Mouse (Mus musculus) thymus, postnatal 25 days (tissue): Measurements from ENCODE around the gene Smg6.
"Not testable (repeated sequence)": the region's sequence is repeated elsewhere in the genome, so short reads cannot be mapped to it uniquely, and the experiment has no call there.

Experiments
- DNase-seq: peaks from one replicate; pipeline ENCODE4 v3.0.0; 2022

Gene Smg6

DNA sequence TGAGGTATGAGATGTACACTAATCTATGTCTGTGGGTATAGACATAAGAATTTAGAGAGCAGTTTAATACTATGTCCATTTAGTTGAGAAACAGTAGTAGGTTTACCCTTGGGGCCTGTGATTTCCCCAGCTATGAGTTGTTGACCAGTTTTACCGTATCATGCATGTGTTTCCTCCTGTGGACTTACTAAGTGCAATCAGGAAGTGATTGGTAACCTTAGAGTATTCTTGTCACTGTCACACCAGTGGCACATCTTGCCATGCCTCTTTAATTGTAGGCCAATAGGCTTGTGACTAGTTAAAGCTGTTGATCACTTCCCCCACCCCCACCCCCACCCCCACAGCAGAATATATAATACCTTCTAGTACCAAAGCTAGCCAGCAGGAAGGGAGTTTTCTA, 70.9 kb downstream of the Smg6 start:
- no peak for DNase-seq

DNA sequence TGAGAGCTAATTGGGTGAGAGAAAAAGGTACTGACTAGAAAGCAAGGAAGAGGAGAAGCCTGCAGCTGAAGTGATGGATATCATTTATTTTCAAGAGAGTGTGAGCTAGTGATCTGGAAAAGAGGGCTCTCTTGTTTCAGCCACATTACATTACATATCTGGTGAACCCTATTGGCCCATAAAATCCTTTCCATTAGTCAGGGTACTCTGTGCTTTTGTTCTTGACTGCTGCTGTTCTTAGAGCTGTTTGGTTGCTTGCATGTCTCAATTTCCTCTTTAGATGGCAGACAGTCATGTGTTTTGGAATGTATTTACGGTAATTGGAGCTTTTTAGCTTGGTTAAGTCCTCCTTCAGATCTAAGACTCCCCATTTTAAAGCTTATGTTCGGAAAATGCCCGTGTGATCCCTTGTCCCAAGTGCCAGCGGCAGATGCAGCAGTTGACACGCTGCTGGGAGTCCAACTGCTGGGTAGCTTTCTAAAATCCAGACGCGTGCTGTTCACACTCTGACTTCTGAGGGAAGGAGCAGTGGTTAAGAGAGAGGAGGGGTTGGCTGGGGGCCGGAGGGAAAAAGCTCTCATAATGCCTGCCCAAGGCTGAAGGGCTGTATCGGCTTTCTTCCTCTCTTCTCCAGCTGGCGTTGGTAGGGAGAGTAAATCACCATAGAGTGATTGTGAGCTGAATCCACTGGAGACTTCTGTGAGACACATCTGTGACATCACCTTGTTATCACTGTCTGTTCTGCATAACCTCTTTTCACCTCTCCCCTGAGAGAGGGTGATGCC, 75.4 kb downstream of the Smg6 start:
- DNase-seq: no peak

DNA sequence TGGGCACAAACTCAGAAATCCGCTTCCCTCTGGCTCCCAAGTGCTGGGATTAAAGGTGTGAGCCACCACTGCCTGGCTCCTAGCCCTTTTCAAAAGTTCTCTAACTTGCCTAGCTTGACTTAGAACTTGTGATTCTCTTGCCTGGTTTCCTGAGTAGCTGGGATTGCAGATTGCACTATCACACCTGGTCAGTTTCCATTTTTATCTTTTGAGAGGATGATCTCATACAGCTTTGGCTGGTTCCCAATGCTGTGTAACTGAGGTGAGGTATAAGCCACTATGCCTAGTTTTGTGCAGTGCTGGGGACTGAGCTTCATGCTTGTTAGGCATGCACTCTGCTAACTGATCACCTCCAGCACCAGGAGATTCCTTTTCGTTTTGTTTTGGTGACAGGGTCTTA, 82.6 kb downstream of the Smg6 start:
- no peak for DNase-seq

DNA sequence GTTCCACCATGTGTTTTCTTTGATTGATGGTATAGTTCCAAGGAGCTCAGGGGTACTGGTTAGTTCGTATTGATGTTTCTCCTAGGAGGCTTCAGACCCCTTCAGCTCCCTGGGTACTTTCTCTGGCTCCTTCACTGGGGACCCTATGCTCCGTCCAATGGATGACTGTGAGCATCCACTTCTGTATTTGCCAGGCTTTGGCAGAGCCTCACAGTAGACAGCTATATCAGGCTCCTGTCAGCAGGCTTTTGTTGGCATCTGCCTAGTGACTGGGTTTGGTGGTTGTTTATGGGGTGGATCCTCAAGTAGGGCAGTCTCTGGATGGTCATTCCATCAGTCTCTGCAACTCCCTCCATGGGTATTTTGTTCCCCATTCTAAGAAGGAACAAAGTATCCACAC, 83.9 kb downstream of the Smg6 start:
- not testable (repeated sequence) for DNase-seq

DNA sequence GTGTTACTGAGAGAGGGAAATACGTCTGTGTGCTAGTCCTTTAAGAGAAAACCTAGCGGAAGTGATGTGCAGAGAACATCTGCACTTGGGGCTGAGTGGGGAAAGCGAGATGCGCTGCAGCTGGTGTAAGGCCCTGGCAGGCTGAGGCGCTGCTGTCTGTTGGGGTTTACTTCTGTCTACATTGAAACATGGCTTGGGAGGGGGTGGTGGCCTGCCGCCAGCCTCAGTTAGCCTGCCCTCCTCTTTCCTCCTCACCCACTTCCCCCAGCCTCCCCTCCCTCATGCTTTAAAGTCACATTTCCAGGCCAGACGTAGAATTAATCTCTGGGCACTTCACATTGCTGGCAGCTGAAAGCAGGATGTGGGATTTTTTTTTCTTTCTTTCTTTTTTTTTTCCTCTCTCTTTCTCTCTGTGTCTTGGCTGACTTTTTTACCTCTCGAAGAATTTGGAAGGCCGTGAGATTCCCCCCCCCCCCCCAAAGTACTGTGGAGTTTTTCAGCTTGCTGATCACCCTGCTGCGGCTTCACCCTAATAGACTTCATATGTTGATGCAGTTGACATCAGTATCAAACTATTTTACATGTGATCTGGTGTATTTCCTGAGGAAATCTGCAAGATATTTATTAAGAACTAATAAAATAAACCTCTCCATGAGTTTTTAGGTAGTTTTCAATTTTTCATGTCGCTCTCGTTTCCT, 87.5 kb downstream of the Smg6 start:
- peak; percentile 85 for DNase-seq

DNA sequence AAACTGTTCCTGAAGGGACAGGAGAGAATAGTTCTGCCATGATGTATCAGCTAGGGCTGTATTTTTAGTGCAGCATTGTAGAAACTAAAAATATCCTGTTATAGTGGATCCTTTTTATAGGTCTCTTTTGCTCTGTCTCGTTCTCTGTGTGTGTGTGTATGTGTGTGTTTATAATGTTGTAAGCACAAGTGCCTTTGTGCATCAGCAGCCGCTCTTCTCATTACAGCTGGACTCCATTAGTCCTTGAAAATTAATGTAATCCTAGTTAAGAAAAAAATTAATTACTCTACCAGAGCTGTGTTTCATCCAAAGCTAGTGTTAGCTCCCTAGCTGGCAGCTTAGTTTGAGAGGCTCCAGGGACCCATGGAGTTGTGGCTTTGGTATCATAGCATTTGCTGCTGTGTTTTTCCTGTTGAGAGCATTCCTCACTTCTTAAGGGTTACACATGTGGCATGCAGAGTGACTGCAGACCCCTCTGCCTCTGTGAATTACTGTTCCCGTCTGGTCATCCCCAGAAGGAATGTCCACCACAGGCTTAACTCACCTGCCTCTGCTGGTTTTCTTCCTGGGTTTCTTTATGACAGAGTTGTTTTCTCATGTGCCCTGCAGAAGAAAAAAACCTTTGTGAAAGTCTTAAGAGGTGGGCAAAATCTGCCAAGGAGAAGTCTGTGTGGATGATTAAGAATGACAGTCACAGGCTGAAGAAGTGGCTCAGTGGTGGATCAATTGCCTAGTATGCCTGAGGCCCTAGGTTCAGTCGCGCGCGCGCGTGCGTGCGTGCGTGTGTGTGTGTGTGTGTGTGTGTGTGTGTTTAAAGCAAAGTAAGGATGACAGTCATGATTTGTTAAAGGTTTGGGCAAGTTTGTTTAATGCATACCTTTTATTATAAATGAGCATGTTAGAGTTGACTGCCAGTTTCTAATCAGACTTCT, 88.4 kb downstream of the Smg6 start:
- DNase-seq: no peak

DNA sequence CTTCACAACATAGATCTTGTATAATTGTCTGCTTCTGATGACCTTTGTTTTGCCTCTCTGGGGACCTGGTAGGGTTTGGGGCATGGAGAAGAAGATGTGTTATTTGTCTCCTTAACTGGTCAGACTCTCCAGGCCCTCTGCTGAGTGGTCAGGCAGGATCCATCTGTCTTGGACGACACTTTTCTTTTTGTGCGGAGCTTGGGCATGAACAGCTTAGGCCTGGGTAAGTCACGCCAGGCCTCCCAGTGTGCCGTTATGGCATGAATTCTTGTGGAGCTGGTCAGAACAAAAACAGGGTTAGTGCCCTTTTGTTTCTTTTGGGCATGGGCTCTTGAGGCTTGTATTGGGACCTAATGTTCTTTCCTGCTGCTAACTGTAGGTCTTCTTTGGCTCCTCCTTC, 89.2 kb downstream of the Smg6 start:
- no peak for DNase-seq

DNA sequence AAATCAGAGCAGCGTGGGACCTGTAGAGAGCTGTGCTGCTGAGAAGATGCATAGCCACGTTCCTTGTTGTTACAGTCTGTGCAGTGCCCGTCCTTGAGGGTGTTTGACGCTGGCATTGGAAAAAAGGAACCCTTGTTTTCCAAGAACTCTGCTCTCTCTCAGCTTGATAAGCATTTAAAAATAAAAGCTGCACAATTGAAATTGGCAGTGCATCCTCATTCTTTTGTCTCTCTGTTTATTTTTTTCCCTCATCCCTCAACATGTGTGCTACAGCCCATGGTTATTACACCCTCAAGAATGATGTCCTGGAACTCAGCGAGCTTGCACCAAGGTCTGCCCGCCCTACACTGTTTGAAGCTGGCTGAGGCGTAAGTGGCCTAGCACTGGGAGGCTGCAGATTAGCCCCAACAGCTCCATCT, 89.8 kb downstream of the Smg6 start:
- DNase-seq: no peak

DNA sequence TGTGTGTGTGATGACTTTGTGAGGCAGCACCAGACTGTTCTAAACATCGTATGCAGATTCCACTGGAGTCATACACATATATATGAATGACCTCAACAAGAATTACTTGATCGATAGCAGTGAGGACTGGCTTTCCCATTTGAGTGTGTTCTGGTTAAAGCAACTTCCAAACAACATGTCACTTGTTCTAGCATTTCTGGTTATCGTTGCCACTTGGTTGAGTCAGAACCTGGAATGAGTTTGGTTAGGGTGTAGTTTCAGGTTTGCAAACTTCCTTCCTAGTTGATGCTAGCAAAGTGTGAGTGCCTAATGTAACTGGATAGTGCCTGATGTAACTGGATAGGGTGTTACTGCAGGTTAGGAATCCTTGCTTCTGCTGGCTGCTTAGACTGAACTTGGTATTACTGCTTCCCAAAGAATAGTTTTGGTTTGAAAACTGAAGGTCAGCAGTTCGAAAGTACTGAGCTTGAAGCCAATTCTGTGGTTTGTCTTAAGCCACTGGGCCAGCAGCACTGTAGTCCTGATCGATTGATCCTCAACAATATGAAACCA, 90.8 kb downstream of the Smg6 start:
- no peak for DNase-seq

DNA sequence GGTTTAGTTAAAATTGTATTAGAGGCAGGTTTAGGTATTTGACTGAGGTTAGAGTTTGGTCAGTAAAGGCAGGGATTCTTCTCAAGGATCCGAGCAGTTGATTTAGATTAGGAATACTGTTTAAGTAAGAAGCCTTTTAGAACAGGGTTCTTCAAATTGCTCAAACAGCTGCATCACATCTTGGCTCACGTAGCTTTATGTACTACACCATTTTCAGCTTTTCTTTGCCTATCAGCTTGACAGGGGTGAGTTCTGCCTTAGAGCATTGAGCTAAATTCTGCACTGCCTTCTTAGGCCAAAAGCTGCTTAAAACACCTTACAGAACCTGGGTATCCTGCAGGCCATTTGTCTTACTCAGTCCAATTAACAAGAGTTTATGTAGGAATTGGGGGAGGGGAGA, 92.2 kb downstream of the Smg6 start:
- no peak for DNase-seq

DNA sequence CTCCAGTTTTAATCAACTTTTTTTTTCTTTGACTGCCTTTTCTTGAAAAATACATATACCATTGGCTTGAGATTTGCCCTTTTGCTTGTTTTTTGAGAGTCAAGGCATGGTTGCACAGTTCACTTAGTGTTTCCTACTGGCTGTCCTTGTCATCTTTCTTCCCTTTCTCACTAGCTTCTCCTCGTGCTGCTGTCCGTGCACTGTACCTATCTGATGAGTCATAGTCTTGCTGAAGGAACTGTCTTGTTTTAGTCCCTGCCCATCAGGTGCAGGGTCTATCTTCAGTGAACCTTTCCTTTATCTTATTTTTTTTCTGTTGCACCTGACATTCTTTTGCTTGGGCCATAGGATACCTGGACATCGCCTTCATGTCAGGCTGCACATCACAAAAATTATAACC, 101.4 kb downstream of the Smg6 start:
- no peak for DNase-seq

DNA sequence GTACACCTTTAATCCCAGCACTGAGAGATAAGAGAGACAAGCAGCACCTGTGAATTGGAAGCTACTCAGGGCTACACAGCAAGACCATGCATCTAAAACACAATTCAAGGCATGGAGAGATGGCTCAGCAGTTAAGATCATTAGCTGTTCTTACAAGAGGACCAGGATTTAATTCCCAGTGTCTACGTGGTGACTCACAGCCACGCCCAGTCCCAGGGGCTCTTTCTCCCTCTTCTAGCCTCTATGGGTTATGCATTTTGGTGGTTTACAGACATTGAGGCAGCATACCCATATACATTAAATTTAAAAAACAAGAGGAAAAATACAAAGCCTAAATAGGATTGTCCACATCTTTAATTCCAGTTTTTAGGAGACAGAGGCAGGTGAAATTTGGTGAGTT, 102.0 kb downstream of the Smg6 start:
- DNase-seq: no peak

DNA sequence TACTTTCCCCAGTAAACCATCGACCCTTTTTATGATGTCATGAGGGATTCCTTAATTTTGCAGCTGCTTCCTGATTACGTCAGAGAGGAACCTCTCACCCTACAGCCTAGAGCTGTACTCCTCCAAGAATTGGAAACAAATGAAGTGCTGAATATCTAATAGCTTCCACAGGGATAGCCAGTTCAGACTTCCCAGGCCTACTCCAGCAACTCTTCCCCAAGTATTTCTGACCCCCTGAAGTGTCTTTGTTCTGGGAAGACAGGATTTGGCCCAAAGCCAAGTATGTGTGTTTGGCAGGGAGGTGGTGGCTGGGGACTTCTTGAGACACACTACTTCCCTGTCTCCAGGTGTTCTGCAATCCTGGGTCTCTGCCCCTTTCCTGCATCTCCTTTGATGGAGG, 105.6 kb downstream of the Smg6 start:
- DNase-seq: no peak

DNA sequence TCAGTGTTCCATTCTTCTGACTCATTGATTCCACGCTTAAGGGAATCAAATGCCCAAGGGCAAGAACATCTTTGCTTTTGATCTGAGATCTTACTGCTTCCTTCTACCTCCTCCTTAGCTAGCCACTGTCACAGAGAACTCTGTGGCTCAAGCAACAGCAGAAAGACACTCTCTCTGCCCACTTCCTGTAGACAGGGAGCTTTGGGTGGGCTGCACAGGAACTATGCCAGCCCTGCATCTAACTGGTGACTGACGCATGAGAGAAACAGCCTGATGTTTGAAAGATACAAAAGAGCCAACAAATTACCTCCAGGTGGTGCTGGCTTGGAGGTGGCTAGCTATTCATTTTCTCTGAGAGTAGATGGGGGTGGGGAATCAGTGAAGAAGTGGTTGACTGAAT, 107.3 kb downstream of the Smg6 start:
- DNase-seq: peak; percentile 48

DNA sequence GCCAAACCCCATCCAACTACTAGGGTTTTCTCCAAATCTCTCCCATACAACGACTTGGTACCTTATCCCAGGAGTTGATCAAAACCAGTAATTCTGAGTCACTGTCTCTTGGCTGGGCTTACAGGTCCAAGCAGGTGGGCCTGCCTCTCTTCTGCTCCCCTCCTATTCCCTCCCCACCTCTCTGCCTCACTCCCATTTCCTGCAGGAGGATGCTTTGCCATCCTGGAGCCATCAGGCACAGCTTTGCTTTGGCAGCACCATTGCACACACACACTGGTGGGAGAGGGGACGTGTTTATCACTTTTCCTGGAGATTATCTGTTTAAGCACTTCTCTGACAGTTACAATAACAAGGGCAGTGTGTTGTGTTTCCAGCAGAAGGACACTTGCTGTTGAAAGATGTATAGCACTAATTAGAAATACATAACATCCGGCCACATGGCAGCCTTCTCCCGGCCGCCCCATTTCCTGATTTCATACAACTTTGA, 108.0 kb downstream of the Smg6 start:
- no peak for DNase-seq

DNA sequence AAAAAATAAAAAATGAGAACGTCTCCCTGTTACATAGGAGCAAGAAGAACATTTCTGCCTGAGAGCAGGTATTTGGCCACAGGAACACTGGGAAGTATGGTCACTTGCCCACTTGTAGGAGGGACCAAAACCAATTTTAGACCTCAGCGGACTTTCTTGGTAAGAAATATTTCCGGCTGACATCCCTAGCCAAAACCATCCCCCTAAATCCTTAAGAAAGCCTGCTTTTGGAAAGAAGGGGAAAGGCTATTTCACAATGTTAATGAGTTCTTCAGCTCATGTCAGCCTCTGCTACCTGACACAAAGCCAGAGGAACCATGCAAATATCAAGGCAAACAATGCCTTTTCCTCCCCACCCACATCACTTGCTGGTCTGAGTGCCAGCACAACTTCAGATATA, 108.5 kb downstream of the Smg6 start:
- DNase-seq: no peak

DNA sequence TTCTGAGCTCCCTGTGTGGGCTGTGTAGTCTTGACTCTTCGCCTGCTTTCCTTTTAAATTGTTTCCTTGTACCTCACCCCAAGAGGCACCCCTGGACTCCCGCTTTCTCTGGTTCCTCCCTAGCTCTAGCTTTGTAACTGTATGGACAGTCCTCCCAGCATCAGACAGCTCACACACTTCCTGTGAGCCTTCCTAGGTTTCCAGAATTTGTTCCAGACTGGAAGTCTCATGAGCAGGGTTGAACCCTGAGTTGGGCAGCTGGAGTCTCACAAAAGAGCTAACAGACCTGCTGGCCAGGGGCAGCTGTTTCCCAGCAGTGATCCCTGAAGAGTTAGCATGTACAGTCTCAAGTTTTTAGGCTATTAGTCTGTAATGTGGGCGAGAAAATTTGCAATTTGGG, 118.7 kb downstream of the Smg6 start:
- no peak for DNase-seq

DNA sequence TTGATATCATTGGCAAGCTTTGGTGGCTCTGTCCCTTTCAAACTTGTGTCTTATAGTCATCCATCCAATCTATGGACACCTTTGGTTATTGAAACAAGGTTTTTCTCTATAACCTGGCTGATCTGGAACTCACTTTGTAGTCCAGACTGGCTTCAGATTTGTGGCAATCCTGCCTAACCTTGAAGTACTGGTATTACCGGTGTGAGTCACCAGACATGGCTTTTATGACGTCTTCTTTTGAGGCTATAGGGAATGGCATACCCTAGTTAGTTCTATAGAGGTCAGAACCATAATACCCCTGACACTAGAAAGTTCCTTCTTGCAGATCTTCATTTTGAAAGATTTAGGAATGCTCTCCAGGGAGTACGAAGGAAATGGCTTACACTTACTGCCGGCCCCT, 120.2 kb downstream of the Smg6 start:
- no peak for DNase-seq

DNA sequence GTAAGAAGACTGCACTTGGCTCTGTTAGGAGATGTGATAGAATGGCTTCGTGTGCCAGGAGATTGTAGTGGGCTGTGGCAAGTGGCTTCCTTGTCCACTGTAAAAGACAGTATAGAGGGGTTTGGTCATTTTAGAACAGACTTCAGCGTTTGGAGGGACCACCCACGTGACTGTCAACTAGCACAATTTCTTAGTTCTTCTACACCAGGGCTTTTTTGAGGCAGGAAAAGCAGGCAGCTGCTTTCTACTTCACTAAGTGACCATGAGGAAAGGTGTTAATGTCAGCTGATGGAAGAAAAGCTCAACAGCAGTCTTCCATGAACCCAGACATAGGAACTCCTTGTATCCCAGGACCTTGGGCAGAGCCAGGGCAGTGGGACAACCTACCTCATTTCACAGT, 121.0 kb downstream of the Smg6 start:
- no peak for DNase-seq

DNA sequence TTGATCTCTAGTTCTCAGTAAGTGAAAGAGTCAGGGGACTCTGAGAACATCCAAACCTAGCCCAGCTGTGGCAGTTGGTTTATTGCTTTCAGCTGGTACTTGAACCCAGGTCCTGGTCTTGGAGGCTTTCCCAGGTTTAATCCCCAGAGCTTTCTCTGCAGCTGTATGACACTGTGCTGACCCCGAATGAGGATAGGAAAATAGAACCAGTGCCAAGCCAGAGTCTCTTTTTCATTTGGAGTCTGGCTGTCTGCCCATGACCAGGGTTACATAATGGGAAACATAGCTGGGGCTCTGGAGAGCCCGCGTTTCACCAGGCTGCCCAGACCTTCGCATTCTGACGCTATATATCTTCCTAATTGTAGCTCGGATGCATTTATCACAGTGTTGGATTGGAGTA, 121.4 kb downstream of the Smg6 start:
- DNase-seq: no peak

DNA sequence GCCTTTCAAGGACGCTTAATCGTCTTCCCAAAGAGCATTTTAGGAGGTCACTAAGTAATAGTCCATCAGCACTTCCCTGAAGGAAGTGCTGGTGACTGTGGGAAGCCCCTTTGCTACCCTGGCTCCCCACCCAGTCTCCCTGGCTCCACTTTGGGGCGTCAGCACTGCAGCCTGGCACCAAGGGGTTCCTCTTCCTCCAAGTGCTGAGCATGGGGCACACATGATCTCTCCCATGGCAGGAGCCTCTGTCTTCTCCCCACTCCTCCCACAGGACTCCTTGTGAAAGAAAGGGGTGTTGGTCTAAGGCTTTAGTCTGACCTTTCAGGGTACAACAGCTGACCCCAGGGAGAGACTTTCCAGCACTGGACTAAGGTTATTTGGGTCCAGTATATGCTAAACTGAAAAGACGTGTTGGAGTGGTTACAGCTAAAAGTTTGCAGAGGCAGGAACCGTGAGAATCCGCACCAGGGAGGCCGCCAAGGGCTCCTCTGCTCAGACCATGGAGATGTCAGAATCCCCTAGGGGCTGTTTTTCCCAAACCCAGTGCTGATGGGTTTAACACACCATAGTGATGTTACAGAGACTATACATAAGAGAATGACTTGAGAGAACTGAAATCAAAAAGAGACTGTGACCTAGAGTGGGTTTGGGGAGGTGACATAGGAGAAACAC, 122.2 kb downstream of the Smg6 start:
- DNase-seq: no peak

DNA sequence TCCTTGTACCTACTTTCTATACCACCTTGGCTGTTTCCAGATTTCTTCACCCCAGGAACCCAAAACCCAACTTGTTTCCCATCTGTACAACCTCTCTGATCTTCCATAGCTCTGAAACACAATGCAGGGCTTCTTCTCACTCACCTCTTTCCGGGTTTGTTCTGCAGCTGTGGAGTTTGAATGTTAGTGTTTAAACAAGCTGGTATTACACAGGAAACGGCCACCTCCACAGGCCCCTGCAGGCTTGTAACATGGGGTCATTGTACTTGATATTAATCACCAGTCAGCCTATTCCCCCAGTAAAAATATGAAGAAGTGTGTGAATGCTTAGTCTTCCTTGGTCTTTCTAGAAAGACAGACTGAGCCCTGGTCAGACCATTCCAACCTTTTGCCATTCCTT, 123.5 kb downstream of the Smg6 start:
- no peak for DNase-seq

DNA sequence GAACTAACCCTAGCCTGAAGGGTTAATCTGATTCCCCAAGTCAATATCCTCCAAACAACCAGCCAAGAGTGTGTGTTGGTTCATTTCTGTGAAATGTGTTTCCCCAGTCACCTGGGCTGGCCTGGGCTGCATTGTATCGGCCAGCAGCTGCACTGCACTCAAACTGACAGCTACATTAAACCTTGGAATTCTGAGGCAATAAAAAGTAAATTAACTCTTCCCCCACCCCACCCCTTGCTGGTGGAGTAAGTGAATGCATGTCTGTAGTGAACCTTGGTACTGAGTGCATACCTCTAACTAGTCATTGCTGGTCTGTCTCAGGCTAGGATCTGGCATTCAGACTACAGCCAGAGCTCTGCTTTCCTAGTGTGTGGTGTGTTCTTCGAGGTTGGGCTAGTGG, 124.2 kb downstream of the Smg6 start:
- no peak for DNase-seq
